Mouse (Mus musculus) left cerebral cortex, postnatal 10 days (tissue): ENCODE data around the gene Gpld1. TPM values are rescaled to one million over a fixed set of nuclear protein-coding genes. Genes with fewer than 3 reads are reported as not detected.
A peak's percentile ranks its signal among the peaks of the same experiment; 100 is the strongest.

ENCODE experiments used
- DNase-seq, 2 experiments: peaks; one replicate each; pipeline ENCODE4 v3.0.0; 2021 to 2022; ENCODE audit warnings: low spot score in 2 of 2, mixed read lengths in 1 of 2; ENCODE audit errors: extremely low spot score in 1 of 2
- intact Hi-C: fragments of 180-260 bp; cut with DNase I; formaldehyde crosslinking; loops from one replicate; pipeline ENCODE4 v1.15.1; 2025
- total RNA-seq, 2 experiments: library from RNA; stranded (reverse); gene quantifications; 2 replicates each; pipeline ENCODE4 v1.2.3; 2021

Gpld1 gene
- total RNA-seq, 2 experiments from 2014 or later = 7.8 to 11.8 TPM

DNA sequence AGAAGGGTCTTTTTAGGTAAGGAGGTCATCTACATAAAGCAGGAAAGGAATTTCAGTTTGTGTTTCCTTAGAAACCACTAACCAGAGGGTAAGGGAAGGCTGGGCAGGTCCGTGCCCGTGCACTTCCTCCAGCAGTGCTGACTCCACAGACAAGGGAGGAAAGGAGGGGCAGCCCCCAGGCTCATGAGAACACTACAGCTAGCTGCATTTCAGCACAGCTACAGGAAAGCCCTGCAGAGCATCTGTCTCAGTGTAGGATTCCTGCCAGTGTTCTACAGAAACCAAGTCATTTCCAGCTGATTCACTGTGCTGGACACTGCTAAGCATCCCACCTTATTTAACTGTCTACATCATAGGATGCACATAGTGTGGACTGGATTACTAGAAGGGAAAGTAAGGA is 50.2 kb downstream of the Gpld1 start:
- intact Hi-C loops = no loop called here
- no peak for DNase-seq

DNA sequence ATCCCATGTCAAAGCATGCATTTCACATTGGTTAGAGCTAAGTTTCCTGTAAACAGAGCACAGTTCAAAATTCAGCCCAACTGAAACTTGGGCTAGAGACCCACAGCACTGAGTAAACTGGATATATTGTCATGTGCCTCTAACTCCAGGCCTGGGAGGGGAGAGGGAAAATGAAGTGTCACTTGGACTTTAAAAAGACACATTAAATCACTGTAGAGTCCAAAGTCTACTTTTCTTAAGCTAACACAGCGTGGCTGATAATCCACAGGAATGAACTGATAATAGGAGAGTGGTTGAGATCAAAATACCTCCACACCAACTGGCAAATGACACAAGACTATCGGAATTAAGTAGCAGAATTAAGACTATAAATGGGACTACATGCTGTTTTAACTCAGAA is 56.6 kb downstream of the Gpld1 start:
- no peak for DNase-seq
- intact Hi-C loops = no loop called here

GRCm38 (mm10) chr13:25002965-25003364 is 60.0 kb downstream of the Gpld1 start:
- peak in 1 of 2 experiments; percentile 1 for DNase-seq
- intact Hi-C loops = no loop called here

DNA sequence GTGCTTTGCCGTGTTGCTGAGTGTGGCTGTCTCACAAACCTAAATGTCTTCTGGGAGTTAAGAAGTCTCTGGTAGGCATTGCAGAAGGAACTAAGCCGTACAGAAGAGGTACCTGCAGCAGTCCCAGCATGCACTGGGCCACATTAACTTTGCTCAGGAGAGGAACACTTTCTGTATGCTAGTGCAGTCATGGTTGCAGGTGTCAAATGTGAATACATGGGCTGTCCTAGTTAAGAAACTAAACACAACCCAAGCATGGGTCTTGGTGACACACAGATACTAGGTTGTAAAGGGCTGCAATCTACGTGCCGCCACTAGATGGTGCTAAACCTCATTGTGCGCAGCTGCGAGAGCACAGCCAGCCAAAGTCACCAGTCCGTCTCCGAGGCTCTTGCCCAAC is 64.2 kb downstream of the Gpld1 start:
- DNase-seq = no peak
- intact Hi-C loops = no loop called here

DNA sequence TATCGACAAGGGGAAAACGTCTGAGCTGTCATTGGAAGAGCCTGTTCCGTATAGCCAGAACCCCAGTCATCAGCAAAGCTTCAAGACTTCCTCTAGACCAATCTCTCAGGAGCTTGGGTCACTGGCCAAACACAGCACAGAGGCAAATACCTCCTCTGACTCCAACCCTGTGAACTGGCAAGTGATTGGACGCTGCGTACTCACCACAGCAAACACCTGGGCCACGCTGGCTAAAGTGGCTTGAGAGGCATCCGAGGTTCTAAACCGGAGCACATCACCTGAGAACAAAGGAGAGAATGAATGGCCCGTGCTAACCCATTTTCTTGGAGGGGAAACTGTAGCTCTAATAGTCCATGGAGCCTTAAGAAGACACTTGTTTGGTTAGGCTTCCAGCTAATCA is 75.4 kb downstream of the Gpld1 start:
- DNase-seq = no peak
- intact Hi-C loops = no loop called here

DNA sequence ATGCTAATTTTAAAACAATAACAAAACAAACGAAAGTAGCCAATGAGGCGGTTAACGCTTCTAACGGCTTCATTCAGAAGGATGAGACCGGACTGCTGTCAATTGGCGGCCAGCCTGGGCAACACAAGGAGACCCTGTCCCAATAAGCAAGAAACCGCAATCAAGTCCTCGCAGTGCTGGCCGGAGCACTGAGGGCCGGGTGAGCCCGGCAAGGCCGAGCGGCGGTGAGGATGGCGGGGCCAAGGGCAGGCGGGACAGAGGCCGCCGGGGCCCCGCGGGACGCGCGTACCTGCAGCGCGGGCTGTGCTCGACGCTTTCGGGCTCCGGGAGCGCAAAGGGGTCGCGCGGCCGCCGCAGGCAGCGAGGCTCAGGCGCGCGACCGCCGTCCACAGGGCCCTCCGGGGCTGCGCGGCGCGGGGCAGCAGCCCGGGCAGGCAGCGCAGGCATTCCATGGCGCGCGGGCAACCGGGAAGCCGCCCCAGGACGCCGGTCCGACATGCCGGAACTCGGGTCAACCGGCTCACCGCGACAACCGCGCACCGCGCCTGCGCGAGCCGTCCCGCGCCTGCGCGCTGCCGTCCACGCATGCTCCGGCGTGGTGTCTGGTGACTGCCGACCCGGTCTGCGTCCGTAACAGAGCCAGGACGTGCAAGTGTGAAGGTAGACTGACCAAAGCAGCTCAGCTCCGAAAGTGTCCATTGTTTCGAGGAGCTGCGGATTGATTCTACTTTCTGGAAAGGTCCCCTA is 77.0 kb downstream of the Gpld1 start, which contains the start of gene Mrs2:
Gene Mrs2, minus strand, starts transcription at position 587 of the 747 bp plus-strand sequence.
- intact Hi-C loops = no loop called here
- peak; percentile 80 to 92 for DNase-seq

- no peak for DNase-seq
- intact Hi-C loops = no loop called here
Observed at GRCm38 (mm10) chr13:25020540-25020892, 77.6 kb downstream of the Gpld1 start.

- intact Hi-C loops = no loop called here
Observed at GRCm38 (mm10) chr13:25022386-25022785, 79.4 kb downstream of the Gpld1 start.

GRCm38 (mm10) chr13:25023129-25023528 is 80.2 kb downstream of the Gpld1 start:
- intact Hi-C loops = no loop called here
- DNase-seq = no peak

More at GRCm38 (mm10) chr13:25022386-25022785, 79.4 kb downstream of the Gpld1 start:
- no peak for DNase-seq

GRCm38 (mm10) chr13:25024655-25025054 is 81.7 kb downstream of the Gpld1 start:
- DNase-seq = peak in 1 of 2 experiments; percentile 58
- intact Hi-C loops = loop anchor here (5.0 kb wide), 1 partner anchor 88 kb away; no protein-coding TSS in a partner anchor

DNA sequence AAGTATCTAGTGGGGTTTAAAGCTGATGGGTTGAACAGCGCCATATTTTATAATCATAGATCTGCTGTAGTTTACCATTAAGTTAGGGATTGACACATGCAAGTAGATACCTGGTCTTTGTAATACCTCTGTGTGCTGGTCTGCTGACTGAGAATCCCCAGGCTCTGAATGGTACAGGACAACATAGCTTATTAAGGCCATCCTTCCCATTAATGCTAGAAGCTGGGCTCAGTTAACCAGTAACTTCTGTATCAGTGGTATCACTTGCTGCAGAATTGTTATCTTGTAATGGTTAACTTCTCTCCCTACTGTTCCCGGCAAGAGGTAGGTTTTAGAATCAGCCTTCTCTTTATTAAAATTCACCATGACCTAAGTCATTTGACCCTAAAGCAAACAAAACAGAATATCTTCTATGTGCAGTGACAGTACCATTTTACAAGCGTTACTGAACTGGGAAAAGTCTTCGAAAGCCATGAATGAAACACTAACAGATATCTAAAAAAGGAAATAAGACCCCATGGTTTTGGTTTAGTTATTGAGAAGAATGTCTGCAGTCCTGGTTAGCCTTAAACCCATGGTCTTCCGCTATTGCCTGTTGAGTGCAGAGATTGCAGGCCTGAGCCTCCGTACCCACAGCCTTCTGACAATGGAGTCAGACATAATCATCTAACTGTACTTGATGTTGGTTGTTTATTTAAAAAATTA is 83.6 kb downstream of the Gpld1 start:
- intact Hi-C loops = loop anchor here (5.0 kb wide), 1 partner anchor 86 kb away; no protein-coding TSS in a partner anchor
- DNase-seq = no peak

DNA sequence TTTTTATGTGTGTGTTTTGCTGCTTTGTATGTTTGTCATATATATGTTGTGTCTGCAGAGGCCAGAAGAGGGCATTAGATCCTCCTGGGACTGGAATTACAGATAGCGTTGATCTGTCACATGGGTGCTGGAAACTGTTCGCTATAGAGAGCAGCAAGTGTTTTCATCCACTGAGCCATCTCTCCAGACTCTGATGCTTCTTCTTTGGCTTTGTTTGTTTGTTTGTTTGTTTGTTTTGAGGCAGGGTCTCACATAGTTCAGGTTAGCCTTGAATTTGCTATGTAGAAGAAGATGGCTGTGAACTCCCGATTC is 84.1 kb downstream of the Gpld1 start:
- intact Hi-C loops = loop anchor here (5.0 kb wide), 1 partner anchor 85 kb away; no protein-coding TSS in a partner anchor

DNA sequence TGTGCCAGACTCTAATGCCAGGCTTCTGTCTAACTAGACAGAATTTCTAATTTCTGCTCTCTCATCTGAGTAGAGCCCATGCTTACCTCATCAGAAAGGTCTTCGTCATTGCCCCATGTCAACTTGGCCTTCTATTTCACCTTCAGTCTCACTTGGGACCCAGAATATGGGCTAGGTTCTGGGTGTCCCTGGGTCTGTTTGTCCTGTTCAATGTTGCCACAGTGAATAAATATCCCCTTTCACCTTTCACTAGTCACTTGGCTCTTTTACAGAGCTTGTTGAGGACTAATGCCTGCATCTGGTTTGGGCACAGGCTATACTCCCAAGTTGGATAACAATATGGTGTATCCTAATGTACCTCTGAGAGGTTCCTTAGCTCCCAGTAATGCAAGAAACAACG is 96.5 kb downstream of the Gpld1 start:
- intact Hi-C loops = no loop called here
- no peak for DNase-seq

More for the DNA sequence above, 84.1 kb downstream of the Gpld1 start:
- DNase-seq = no peak

Other genes starting within 250 kb of the Gpld1 start
- gene Armh2, start 201.9 kb upstream of the Gpld1 start, total RNA-seq = not detected
- gene Gmnn, start 181.2 kb upstream of the Gpld1 start, total RNA-seq = 1 to 10 TPM; 3.8 to 4.0 TPM
- 100 to 1,000 TPM; 224 TPM for gene BC005537, start 141.5 kb upstream of the Gpld1 start, total RNA-seq
- gene Acot13, start 111.6 kb upstream of the Gpld1 start, total RNA-seq = 10 to 100 TPM; 42.0 to 49.5 TPM
- gene Tdp2, start 111.5 kb upstream of the Gpld1 start, total RNA-seq = 10 to 100 TPM; 21.5 to 22.4 TPM
- gene D130043K22Rik, start 98.0 kb upstream of the Gpld1 start, total RNA-seq = 10 to 100 TPM; 30.4 to 33.3 TPM
- gene Aldh5a1, start 5.5 kb upstream of the Gpld1 start, total RNA-seq = 10 to 100 TPM; 67.4 to 67.6 TPM
- 10 to 100 TPM; 45.9 to 46.9 TPM for gene Mrs2, start 77.2 kb downstream of the Gpld1 start, total RNA-seq
- 1 to 10 TPM; 6.7 to 9.4 TPM for gene Dcdc2a, start 112.9 kb downstream of the Gpld1 start, total RNA-seq